Mouse (Mus musculus) CH12.LX (cell line): ENCODE measurements around the gene Ptprd. TPM values are rescaled to one million over a fixed set of nuclear protein-coding genes. Genes with fewer than 3 reads are reported as not detected.

ENCODE experiments used
- DNase-seq: peaks from one replicate; pipeline ENCODE4 v3.0.0-alpha.2; 2013; ENCODE audit errors: extremely low read depth
- H3K27ac ChIP-seq: 2 replicates; pipeline ENCODE4 v1.5.1; 2012; ENCODE audit warnings: low read depth, mild to moderate bottlenecking, control low read depth, moderate library complexity; ENCODE audit not compliant: insufficient read depth
- H3K27me3 ChIP-seq: replicated peaks from 2 replicates; pipeline ENCODE3; 2012; ENCODE audit warnings: inconsistent platforms
- H3K36me3 ChIP-seq, 2 experiments: replicated peaks in 1 of 2; 2 replicates each; pipeline versions ENCODE3 to v1.6.1; 2012; ENCODE audit warnings: inconsistent platforms in 1 of 2, low read length in 1 of 2, mild to moderate bottlenecking in 1 of 2, mixed read lengths in 1 of 2, moderate library complexity in 1 of 2; ENCODE audit not compliant: control insufficient read depth in 1 of 2, insufficient read depth in 1 of 2
- H3K4me1 ChIP-seq, 2 experiments: 2 replicates each; pipeline ENCODE4 v1.6.1; 2012; ENCODE audit warnings: inconsistent platforms in 1 of 2, moderate library complexity in 1 of 2; ENCODE audit not compliant: insufficient read depth in 2 of 2, control insufficient read depth in 1 of 2
- H3K4me2 ChIP-seq: 2 replicates; pipeline ENCODE4 v1.6.1; 2012; ENCODE audit warnings: low read depth, mild to moderate bottlenecking, control low read depth; ENCODE audit not compliant: poor library complexity, insufficient read depth, severe bottlenecking
- H3K4me3 ChIP-seq, 3 experiments: fragments of 150-350 bp in 1 of 3; sonication (generic) in 1 of 3; replicated peaks in 1 of 3; 2 replicates each; pipeline versions ENCODE3 to v1.5.1; 2011 to 2012; ENCODE audit warnings: low read depth in 2 of 3, low read length in 2 of 3, mild to moderate bottlenecking in 2 of 3, moderate library complexity in 2 of 3, control low read depth in 1 of 3, improper control_type of control experiment in 1 of 3, inconsistent platforms in 1 of 3, mixed read lengths in 1 of 3; ENCODE audit not compliant: poor library complexity in 1 of 3
- H3K79me2 ChIP-seq: replicated peaks from 2 replicates; pipeline ENCODE4 v1.6.1; 2012; ENCODE audit warnings: mild to moderate bottlenecking, moderate library complexity; ENCODE audit not compliant: control insufficient read depth, poor library complexity, insufficient read depth, severe bottlenecking; ENCODE audit errors: extremely low read depth
- H3K9ac ChIP-seq: 2 replicates; pipeline ENCODE4 v1.6.1; 2012; ENCODE audit warnings: low read depth, mild to moderate bottlenecking, control low read depth, moderate library complexity; ENCODE audit not compliant: insufficient read depth
- H3K9me3 ChIP-seq: replicated peaks from 2 replicates; pipeline ENCODE3; 2012; ENCODE audit warnings: low read length, inconsistent platforms, mixed read lengths
- BHLHE40 ChIP-seq: IDR thresholded peaks from 2 replicates; pipeline ENCODE4 v1.6.1; 2011; ENCODE audit warnings: mild to moderate bottlenecking, low read depth, low read length, improper control_type of control experiment
- CHD2 ChIP-seq: IDR thresholded peaks from 2 replicates; pipeline ENCODE4 v1.6.1; 2011; ENCODE audit warnings: low read length, improper control_type of control experiment
- CTCF ChIP-seq, 2 experiments: IDR thresholded peaks in 1 of 2; conservative IDR thresholded peaks in 1 of 2; 2 replicates each; pipeline ENCODE4 v1.5.1; 2011 to 2012; ENCODE audit warnings: low read depth in 2 of 2, low read length in 2 of 2, improper control_type of control experiment in 1 of 2, inconsistent platforms in 1 of 2, mild to moderate bottlenecking in 1 of 2, moderate library complexity in 1 of 2
- E2F4 ChIP-seq: IDR thresholded peaks from 2 replicates; pipeline ENCODE4 v1.6.1; 2011; ENCODE audit warnings: low read depth, low read length, improper control_type of control experiment; ENCODE audit not compliant: insufficient replicate concordance
- EP300 ChIP-seq: IDR thresholded peaks from 2 replicates; pipeline ENCODE4 v1.6.1; 2011; ENCODE audit warnings: low read length, improper control_type of control experiment
- HCFC1 ChIP-seq: IDR thresholded peaks from 2 replicates; pipeline ENCODE4 v1.6.1; 2012; ENCODE audit warnings: low read depth, mild to moderate bottlenecking, inconsistent platforms, low read length, improper control_type of control experiment
- IRF4 ChIP-seq: IDR thresholded peaks from 2 replicates; pipeline ENCODE4 v1.6.1; 2014; ENCODE audit warnings: low read depth, mild to moderate bottlenecking, inconsistent platforms, low read length, improper control_type of control experiment
- JUN ChIP-seq: IDR thresholded peaks from 2 replicates; pipeline ENCODE4 v1.6.1; 2011; ENCODE audit warnings: low read depth, mild to moderate bottlenecking, low read length, improper control_type of control experiment, moderate library complexity; ENCODE audit not compliant: insufficient read depth
- JUND ChIP-seq: conservative IDR thresholded peaks from 2 replicates; pipeline ENCODE4 v1.6.1; 2011; ENCODE audit warnings: low read depth, low read length, improper control_type of control experiment
- KAT2A ChIP-seq: IDR thresholded peaks from 2 replicates; pipeline ENCODE4 v1.6.1; 2012; ENCODE audit warnings: low read length, improper control_type of control experiment, inconsistent platforms; ENCODE audit not compliant: insufficient replicate concordance
- MAFK ChIP-seq: IDR thresholded peaks from 2 replicates; pipeline ENCODE4 v1.6.1; 2011; ENCODE audit warnings: low read length, improper control_type of control experiment; ENCODE audit not compliant: insufficient replicate concordance
- MAX ChIP-seq: IDR thresholded peaks from 2 replicates; pipeline ENCODE4 v1.6.1; 2011; ENCODE audit warnings: low read length, improper control_type of control experiment
- MAZ ChIP-seq: IDR thresholded peaks from 2 replicates; pipeline ENCODE4 v1.6.1; 2012; ENCODE audit warnings: low read depth, mild to moderate bottlenecking, inconsistent platforms, low read length, improper control_type of control experiment, moderate library complexity
- MXI1 ChIP-seq: IDR thresholded peaks from 2 replicates; pipeline ENCODE4 v1.6.1; 2011; ENCODE audit warnings: mild to moderate bottlenecking, low read depth, low read length, improper control_type of control experiment
- MYC ChIP-seq: IDR thresholded peaks from 2 replicates; pipeline ENCODE4 v1.6.1; 2011; ENCODE audit warnings: low read depth, mild to moderate bottlenecking, improper control_type of control experiment, low read length
- POLR2AphosphoS2 ChIP-seq: IDR thresholded peaks from 2 replicates; pipeline ENCODE4 v1.6.1; 2011; ENCODE audit warnings: low read depth, low read length, improper control_type of control experiment
- UBTF ChIP-seq: IDR thresholded peaks from 2 replicates; pipeline ENCODE4 v1.6.1; 2012; ENCODE audit warnings: low read depth, mild to moderate bottlenecking, inconsistent platforms, low read length, improper control_type of control experiment, moderate library complexity
- USF1 ChIP-seq: IDR thresholded peaks from 2 replicates; pipeline ENCODE4 v1.6.1; 2014; ENCODE audit warnings: low read depth, mild to moderate bottlenecking, inconsistent platforms, low read length, improper control_type of control experiment
- USF2 ChIP-seq: conservative IDR thresholded peaks from 2 replicates; pipeline ENCODE4 v1.6.1; 2011; ENCODE audit warnings: low read depth, low read length, improper control_type of control experiment
- ZKSCAN1 ChIP-seq: IDR thresholded peaks from 2 replicates; pipeline ENCODE4 v1.6.1; 2012; ENCODE audit warnings: low read depth, inconsistent platforms, low read length, improper control_type of control experiment, borderline replicate concordance
- ZMIZ1 ChIP-seq: IDR thresholded peaks from 2 replicates; pipeline ENCODE4 v1.6.1; 2012; ENCODE audit warnings: low read depth, mild to moderate bottlenecking, inconsistent platforms, low read length, improper control_type of control experiment
- ZNF384 ChIP-seq: IDR thresholded peaks from 2 replicates; pipeline ENCODE4 v1.6.1; 2012; ENCODE audit warnings: low read depth, low read length, improper control_type of control experiment, inconsistent platforms
- dilution Hi-C: fragments of 300-500 bp; cut with MboI; formaldehyde crosslinking; loops from 2 replicates; pipeline ENCODE4 v1.14.3; 2020; ENCODE audit warnings: low sequenced_read_pairs; ENCODE audit not compliant: extremely low pct_unique_long_range_greater_than_20kb, extremely low pct_ligation_motif_present
- in situ Hi-C: fragments of 300-500 bp; cut with MboI; formaldehyde crosslinking; loops from 3 replicates; pipeline ENCODE4 v1.14.3; 2019; ENCODE audit warnings: low sequenced_read_pairs, low pct_ligation_motif_present, low pct_unique_long_range_greater_than_20kb, mixed read lengths
- polyA plus RNA-seq: library from polyadenylated mRNA; unstranded; fragments of >175 nt; gene quantifications from 2 replicates; pipeline ENCODE4 v1.2.1, GENCODE M21; 2012; ENCODE audit warnings: low read depth; ENCODE audit not compliant: insufficient read length
- total RNA-seq, 2 experiments: library from RNA; depleted of rRNA; stranded (reverse); fragments of 300-350 nt in 1 of 2; fragments of >200 nt in 1 of 2; gene quantifications; 2 replicates each; pipeline ENCODE4 v1.2.3; 2012 to 2014

Gene Ptprd
- total and polyA plus RNA-seq, 3 experiments = not detected

DNA sequence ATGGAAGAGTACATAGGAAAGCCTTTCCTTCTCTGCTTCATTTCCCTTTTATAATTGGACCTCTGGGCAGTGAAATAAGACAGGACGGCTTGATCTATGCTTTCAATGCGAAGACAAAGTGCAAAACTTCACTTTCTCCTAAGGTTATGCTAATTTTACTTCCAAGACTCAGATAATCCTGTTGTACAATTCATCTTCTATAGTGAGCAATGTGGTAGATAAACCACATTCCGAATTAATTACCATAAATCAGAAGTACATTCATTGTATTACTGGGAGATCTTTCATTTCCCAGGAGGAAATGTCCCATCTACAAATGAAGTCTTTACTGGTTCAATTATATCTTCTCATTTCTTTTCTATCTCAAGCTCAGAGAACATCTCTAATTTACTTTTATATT, 1346.2 kb downstream of the Ptprd start:
- in situ Hi-C loops = no loop called here
- no peak overlapping the region for H3K9ac ChIP-seq

DNA sequence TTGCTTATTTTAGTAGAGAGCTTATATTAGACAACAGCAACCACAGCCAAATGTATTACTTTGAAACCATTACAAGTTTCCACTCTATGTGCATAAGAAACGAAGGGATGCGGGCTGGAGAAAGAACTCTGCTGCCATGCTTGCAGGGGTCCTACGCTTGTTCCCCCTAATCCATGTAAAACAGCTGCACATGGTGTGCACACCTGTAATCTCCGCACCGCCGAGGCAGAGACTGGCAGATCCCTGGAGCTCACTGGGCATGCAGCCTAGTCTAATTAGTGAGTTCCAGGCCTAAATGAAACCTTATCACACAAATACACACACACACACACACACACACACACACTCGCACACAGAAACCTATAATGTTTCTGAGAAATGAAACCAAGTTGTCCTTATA, 1365.5 kb downstream of the Ptprd start:
- no peak for TF ChIP-seq HCFC1
- TF ChIP-seq CHD2 = no peak
- no peak for TF ChIP-seq UBTF
- no peak for TF ChIP-seq MYC
- no peak for TF ChIP-seq MAZ
- no peak for TF ChIP-seq EP300
- no peak for TF ChIP-seq BHLHE40
- no peak for TF ChIP-seq MAX
- TF ChIP-seq KAT2A = no peak
- TF ChIP-seq CTCF (conservative IDR thresholded peaks at IDR 0.05 in 1 of 2, IDR thresholded peaks at IDR 0.05 in 1 of 2; ENCODE audit: low read depth in 2 of 2, low read length in 2 of 2) = no peak
- no peak for TF ChIP-seq MXI1
- TF ChIP-seq MAFK = no peak
- TF ChIP-seq IRF4 = no peak
- TF ChIP-seq JUN = no peak
- no peak for DNase-seq
- in situ Hi-C loops (no loop called here), dilution Hi-C loops (no loop called here)
- no peak overlapping the region for H3K4me2 ChIP-seq
- no peaks in the 10 kb centered on the region for H3K4me1 ChIP-seq
- H3K4me3 ChIP-seq = no peak overlapping the region
- no peaks in the 10 kb centered on the region for H3K27me3 ChIP-seq
- H3K9ac ChIP-seq = no peak overlapping the region
- H3K79me2 ChIP-seq = no peaks in the 10 kb centered on the region
- no peak overlapping the region for H3K27ac ChIP-seq
- no peaks in the 10 kb centered on the region for H3K36me3 ChIP-seq
- peaks cover 31% of the 10 kb centered on the region for H3K9me3 ChIP-seq

More for the DNA sequence above, 1346.2 kb downstream of the Ptprd start:
- peaks cover 15% of the 10 kb centered on the region for H3K9me3 ChIP-seq
- no peaks in the 10 kb centered on the region for H3K79me2 ChIP-seq
- H3K4me3 ChIP-seq = no peak overlapping the region
- dilution Hi-C loops = no loop called here
- H3K4me1 ChIP-seq = no peaks in the 10 kb centered on the region
- DNase-seq = no peak
- no peak overlapping the region for H3K4me2 ChIP-seq
- TF ChIP-seq USF2 = no peak
- TF ChIP-seq ZNF384 = no peak
- no peak for TF ChIP-seq E2F4
- TF ChIP-seq USF1 = no peak
- TF ChIP-seq JUND = no peak
- TF ChIP-seq POLR2AphosphoS2 = no peak
- TF ChIP-seq CTCF (conservative IDR thresholded peaks at IDR 0.05 in 1 of 2, IDR thresholded peaks at IDR 0.05 in 1 of 2; ENCODE audit: low read depth in 2 of 2, low read length in 2 of 2) = no peak
- no peak for TF ChIP-seq ZMIZ1
- TF ChIP-seq ZKSCAN1 = no peak
- TF ChIP-seq, all 38 proteins: peak for 0
- Histone ChIP-seq H3K36me3 (no peaks in the 10 kb centered on the region), H3K27me3 (no peaks in the 10 kb centered on the region), H3K27ac (no peak overlapping the region)
